In the genomic region with DNA sequence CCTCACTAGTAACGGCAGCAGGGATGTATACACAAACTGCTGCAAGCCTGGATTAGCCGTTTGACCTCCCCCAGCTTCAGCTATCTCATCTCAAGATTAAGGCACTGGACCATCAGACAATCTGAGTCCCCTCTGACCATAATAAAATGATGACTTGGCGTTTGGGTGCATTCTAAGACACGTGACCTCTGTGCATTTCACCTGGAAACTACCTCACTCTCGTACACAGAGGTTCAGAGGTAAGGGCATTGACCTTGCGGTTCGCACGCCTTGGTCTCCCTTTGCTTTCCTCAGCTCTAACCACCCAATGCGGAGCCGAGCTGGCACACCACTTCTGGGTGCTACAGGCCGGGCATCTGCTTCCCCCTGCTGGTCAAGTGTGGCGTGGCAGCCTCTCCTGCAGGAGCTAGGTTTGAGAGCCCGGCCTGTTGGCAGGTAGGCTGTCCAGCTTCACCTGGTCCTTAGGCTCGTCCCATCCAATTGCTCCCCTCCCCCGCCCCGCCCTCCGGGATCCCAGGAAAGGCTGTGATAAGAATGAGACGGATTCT, we compare ENCODE assay signal across 8 mouse cellular contexts. TPM values are rescaled to one million over a fixed set of nuclear protein-coding genes. Genes with fewer than 3 reads are reported as not detected.
DNase-seq lines count a peak whose midpoint lies in the region; ATAC-seq and TF ChIP-seq lines count a peak whose summit lies in the region.

No protein-coding gene starts in this region.

- peak; percentile 44 for ATAC-seq in Patski
- peak; percentile 71 for ATAC-seq in hindbrain, embryonic 15.5 days (ENCODE audit: low FRiP score, low read depth)

- H3K4me2 ChIP-seq in hindbrain, embryonic 15.5 days: 0 out of 2 replicates have a peak overlapping the region, but pooled peaks have one; percentile 5

- POLR2A ChIA-PET in Patski (lab: Charles Lee): interaction anchor here (1.8 kb wide), 1 partner anchor 210 kb away, joined by 7 read pairs; the partner anchor contains the start of genes Hoxc10 and Hoxc5

- no peak overlapping the region for H3K9ac ChIP-seq in hindbrain, embryonic 15.5 days

- no peak overlapping the region for H3K4me3 ChIP-seq in hindbrain, embryonic 15.5 days

- H3K9me3 ChIP-seq in hindbrain, embryonic 15.5 days: no peaks in the 10 kb centered on the region

- CTCF ChIA-PET in Patski (lab: Charles Lee): interaction anchor here (0.7 to 7.0 kb wide), 32 partner anchors 9 to 412 kb away, joined by 3 to 63 read pairs (median 5); partner anchors contain the start of genes Copz1, Gpr84, Hoxc10 and Hoxc5

- no peak overlapping the region for H3K27ac ChIP-seq in hindbrain, embryonic 15.5 days (replicated peaks)

- 2% methylated on average over 18 of the region's 18 CpGs for WGBS in hindbrain, embryonic 15.5 days

- TF ChIP-seq CTCF in Patski (IDR thresholded peaks at IDR 0.05): no peak

- no peaks in the 10 kb centered on the region for H3K36me3 ChIP-seq in hindbrain, embryonic 15.5 days

- in situ Hi-C loops in Patski (cut with MboI; ENCODE audit: low pct_unique_long_range_greater_than_20kb): no loop called here

- H3K27me3 ChIP-seq in Patski: no peaks in the 10 kb centered on the region
- H3K27me3 ChIP-seq in hindbrain, embryonic 15.5 days: peaks cover 83% of the 10 kb centered on the region

- DNase-seq in Patski (ENCODE audit: low read depth, low spot score): no peak
- DNase-seq in cerebellum, postnatal 25 days: peak; percentile 96 to 98
- DNase-seq in gastrocnemius, adult 18-20 months (ENCODE audit: low spot score): peak; percentile 93
- peak; percentile 84 to 88 for DNase-seq in layer of hippocampus, postnatal 36 days
- DNase-seq in lung, postnatal 25 days (ENCODE audit: low spot score): peak; percentile 92
- peak; percentile 73 for DNase-seq in retina, adult 2 months (ENCODE audit: low read depth, low spot score)
- DNase-seq in thymus, postnatal 25 days: peak; percentile 89

- H3K4me1 ChIP-seq in hindbrain, embryonic 15.5 days (replicated peaks): peaks cover 10% of the 10 kb centered on the region; the same call in 1 of the 2 replicates

RNA-seq across cellular contexts. Expression of gene Smug1, which starts 10.1 kb away (rescaled TPM):
- 17.4 TPM for polyA plus RNA-seq in Patski (2021)
- total RNA-seq in gastrocnemius, adult 18-20 months (2021): 10 to 100 TPM in 1 of 2 experiments, 1 to 10 TPM in 1; 9.4 to 11.3 TPM
- 26.9 and 31.1 TPM in 2 replicates for polyA plus RNA-seq in hindbrain, embryonic 15.5 days (2015; fragmentation: Nextera tagmentation; extraction: Ambion mirVana)
- 10 to 100 TPM; 20.9 to 22.5 TPM for total RNA-seq in layer of hippocampus, postnatal 36 days (2021)
